Mouse (Mus musculus) lung, postnatal 25 days (tissue): ENCODE results near the gene Nemf.
"Not testable (repeated sequence)": the region's sequence is repeated elsewhere in the genome, so short reads cannot be mapped to it uniquely, and the experiment has no call there.

ENCODE experiments used
- DNase-seq: peaks from one replicate; pipeline ENCODE4 v3.0.0; 2022; ENCODE audit warnings: low spot score

Nemf gene

GRCm38 (mm10) chr12:69356546-69357299, at the start of gene Nemf:
TSS of gene Nemf (minus strand) at chr12:69357165.
- DNase-seq, result peak; percentile 90

- no peak for DNase-seq
These were observed 45.7 kb upstream of the Nemf start for GRCm38 (mm10) chr12:69402594-69403167.

- DNase-seq, result no peak
These were observed 45.1 kb upstream of the Nemf start for GRCm38 (mm10) chr12:69402100-69402499.

- DNase-seq, result no peak
These were observed 43.9 kb upstream of the Nemf start for GRCm38 (mm10) chr12:69400871-69401286.

- no peak for DNase-seq
These were observed 43.4 kb upstream of the Nemf start for GRCm38 (mm10) chr12:69400367-69400766.

DNA sequence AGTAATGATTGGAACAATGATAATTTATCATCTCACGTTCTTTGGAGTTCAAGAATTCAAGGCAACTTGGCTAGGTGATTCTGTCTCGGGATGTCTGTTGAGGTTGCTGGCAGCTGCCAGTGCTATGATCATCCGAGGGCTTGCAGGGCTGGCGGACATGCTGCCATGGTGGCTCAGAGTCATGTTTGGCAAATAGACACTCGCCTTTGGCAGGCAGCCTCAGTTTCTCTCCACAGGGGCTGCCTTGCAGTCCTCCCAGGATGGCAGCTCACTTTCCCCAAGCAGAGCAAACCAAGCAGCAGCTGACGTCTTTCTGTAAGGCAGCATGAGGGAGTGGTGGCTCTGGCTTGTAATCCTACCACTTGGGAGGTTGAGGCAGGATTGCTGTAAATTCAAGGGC, 37.5 kb upstream of the Nemf start:
- no peak for DNase-seq

DNA sequence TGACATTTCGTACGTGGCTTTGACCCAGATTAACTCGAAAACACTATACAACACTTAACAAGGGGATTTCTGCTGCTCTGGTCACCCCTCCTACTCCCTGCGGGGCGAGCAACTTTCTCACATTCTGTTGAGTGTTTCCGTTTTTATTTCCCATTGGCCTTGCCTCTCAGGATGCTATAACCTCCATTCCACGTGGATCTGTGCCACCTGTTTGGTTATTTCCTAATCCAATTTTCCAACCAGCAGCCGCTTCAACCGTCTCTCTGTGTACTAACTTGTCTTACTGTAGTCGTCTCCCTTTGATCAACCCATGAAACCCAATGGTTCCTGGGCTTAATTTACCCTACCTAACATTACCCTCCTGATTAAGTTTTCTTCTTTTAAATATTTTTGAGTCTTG, 36.1 kb upstream of the Nemf start:
- DNase-seq, result no peak

DNA sequence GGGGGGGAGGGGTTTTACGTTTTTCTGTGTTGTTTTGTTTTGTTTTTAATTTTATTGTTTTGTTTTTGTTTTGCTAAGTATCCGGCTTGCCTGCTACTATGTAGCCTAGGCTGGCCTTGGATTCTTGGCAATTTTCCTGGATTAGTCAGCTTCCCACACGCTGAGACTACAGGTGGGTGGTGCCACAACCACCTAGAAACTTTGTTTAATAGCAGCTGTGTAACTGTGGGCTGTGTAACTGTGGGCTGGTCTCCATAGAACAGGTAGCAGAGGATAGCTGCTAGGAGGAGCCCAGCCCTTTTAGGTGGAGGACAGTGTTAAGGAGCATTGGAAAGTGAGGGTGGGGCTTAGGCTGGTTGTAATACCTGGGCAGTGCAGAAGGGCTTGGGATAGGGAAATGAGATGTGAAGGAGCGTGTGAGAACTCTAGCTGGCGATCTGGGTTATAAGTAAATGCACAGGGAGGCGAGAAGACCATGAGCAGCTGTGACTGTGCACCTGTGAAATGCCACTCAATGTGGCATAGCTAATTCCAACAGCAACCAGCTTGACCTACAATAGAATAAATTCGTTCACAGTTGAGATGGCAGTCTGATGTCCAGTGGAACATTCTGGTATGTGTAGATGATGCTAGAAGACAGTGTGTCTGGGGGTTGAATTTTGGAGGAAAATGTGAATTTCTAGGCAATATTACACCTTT, 33.2 kb upstream of the Nemf start:
- no peak for DNase-seq

DNA sequence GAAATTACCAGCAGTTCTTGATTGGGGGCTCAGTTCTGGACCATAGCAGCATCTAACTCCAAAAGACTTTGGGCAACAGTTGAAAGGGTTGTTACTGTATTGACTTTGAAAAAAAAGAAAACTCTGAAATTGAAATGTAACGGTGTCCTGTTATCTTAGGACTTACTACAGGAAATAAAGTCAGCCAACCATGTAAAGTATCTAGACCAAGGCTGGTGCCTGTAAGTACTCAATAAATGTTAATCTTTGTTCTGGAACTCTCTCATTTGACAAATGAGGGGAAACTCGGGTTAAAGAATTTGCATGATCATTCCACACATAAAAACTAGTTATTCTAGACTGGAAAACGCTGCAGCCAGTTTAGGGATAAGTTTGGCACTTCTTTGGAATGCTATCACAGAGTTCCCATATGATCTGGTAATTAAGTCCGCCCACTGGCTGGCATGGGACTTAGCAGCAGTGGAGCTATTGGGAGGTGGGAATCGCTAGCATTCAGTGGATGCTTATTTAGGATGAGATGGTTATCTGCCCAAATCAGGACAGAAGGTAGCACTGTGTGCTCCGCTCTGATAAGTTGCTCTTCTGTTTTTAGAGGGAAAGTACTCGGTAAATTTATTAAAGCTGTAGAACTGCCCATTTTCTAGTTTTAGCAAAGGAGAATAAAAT, 32.4 kb upstream of the Nemf start:
- no peak for DNase-seq

- no peak for DNase-seq
These were observed 31.4 kb upstream of the Nemf start for GRCm38 (mm10) chr12:69388321-69388869.

DNA sequence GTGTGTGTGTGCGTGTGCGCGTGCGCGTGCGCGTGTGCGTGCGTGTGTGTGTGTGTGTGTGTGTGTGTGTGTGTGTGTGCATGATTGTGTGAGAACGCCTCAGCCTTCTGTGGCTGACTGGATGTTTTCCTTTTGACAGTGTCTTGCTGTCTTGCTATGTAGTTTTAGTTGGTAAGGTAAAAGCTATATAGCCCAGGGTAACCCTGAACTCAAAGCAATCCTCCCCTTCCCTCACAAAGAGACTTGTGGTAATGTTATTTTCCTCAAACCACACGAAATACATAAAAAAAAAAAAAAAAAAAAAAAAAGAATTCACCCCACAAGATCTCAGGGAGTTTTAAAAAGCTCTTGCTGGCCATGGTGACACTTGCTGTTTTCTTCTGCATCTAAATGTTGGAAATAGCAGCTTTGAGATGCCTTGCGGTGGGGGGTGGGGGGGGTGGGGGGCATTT, 29.3 kb upstream of the Nemf start:
- not testable (repeated sequence) for DNase-seq

GRCm38 (mm10) chr12:69385542-69386280, 28.7 kb upstream of the Nemf start:
- DNase-seq, result no peak

DNA sequence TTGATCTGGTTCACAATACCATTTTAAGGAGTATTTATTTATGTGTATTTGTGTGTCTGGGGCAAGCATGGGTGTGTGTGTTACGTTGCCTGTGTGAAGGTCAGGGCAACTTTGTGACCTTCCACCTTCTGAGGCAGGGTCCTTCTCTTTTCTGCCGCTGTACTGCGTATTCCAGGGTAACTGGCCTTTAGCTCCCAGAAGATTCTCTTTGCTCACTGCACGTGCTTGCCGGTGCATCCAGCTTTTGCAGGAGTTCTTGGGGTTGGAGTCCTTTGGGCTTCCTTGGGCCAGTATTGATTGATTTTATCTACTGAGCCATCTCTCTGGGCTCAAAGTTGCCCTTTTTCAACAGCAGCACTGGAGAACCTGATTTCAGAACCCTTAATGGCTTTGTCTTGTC, 27.6 kb upstream of the Nemf start:
- no peak for DNase-seq

DNA sequence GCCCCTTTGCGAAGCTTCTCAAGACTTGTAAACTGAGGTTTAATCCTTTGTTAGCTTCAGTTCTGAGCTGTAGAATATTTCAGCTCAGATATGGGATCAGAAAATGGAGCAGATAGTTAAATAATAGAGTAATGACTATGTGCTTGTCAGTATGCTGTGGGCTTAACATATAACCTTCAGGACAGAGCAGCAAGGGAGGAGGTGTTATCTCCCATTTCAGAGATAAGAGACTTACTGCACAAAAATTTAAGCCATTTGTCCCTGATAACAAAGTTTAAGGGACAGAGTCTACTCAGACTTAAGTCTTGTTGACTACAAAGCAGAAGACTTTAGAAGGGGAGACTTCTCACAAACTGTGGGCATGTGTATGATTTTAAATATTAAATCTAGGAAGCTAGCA, 25.9 kb upstream of the Nemf start:
- no peak for DNase-seq

- DNase-seq, result no peak
These were observed 21.8 kb upstream of the Nemf start for GRCm38 (mm10) chr12:69378558-69379454.

DNA sequence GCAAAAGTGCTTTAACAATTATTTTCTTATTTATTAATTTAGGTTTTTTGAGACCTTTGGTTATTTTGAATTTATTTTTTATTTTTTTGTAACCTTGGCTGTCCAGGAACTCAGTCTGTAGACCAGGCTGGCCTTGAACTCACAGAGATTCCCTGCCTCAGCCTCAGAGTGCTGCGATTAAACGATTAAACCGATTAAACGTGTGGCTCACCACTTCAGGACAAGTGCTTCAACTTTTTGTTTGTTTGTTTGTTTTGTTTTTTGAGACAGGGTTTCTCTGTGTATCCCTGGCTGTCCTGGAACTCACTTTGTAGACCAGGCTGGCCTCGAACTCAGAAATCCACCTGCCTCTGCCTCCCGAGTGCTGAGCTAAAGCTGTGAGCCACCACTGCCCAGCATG, 20.7 kb upstream of the Nemf start:
- DNase-seq, result not testable (repeated sequence)

GRCm38 (mm10) chr12:69377188-69377587, 20.2 kb upstream of the Nemf start:
- no peak for DNase-seq

DNA sequence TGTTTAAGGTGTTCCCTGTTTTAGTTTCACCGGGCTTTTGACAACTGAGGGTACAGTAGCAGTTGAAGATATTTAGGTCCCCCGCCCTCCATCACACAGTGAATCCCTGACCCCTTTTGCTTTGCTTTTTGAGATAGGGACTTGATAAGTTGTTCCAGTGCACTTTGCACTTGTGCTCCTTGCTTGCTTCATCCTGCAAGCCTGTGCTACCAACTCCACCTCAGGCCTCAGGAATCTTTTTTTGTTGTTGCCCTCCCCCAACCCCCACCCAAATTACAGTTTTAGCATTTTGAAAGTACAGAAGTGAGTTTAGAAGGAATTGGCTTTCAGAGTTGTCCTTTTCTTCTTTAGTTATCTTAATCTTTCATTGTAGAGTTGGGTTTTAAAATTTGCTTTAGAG, 19.2 kb upstream of the Nemf start:
- DNase-seq, result no peak

DNA sequence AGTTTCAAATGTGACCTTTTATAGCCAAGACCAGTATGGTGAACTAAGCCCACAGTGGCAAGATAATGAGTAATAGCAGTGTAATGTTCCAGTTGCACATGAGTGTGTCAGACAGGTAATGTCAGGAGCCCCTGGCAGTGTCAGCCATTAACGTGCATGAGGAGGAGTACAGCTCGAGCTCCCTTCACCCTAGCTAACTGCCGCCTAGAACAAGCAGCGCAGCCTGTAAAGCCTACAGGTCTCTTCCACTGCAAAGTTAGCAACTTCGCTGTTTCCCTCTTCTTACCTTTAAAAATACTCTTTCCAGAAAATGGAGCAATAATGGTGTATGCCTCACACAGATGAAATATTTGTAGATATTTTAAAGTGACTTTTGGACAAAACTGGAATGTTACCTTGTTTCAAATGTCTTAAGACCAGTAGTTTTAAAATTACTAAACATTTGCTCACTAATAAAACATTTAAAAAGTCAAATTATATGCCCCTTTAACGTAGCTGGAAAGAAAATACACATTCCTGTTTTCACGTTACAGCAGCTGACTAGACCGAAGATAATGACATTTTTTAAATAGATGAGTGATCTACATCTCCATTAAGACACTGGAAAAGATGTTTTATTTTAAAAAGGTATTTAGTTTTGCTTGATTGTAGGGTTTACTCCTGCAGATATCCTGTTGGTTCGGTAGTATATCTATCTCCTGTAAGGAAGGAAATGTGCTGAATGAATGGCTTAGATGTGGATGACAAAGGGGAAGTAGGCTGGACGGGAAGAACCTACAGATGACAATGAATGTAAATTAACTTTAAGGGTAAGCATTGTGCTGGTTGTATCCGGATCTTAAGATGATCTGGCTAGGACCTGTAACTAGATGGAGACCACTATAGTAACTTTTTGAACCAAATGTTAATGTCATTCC, 17.1 kb upstream of the Nemf start:
- no peak for DNase-seq
